Mouse (Mus musculus) frontal cortex, adult 2 months (tissue): ENCODE data around the gene Lrrc61. TPM values are rescaled to one million over a fixed set of nuclear protein-coding genes. Genes with fewer than 3 reads are reported as not detected.
"Not testable (repeated sequence)": the region's sequence is repeated elsewhere in the genome, so short reads cannot be mapped to it uniquely, and the experiment has no call there.

Experiments
- DNase-seq, 2 experiments: peaks; one replicate each; pipeline ENCODE4 v3.0.0; 2022; ENCODE audit warnings: low spot score in 1 of 2; ENCODE audit errors: extremely low spot score in 1 of 2
- polyA plus RNA-seq: library from polyadenylated mRNA; depleted of rRNA; stranded (reverse); fragments of >200 nt; gene quantifications from 2 replicates; pipeline ENCODE4 v1.2.3, GENCODE M21; 2012; rRNA removed

Gene Lrrc61
- polyA plus RNA-seq: 25.4 and 29.2 TPM in 2 replicates

DNA sequence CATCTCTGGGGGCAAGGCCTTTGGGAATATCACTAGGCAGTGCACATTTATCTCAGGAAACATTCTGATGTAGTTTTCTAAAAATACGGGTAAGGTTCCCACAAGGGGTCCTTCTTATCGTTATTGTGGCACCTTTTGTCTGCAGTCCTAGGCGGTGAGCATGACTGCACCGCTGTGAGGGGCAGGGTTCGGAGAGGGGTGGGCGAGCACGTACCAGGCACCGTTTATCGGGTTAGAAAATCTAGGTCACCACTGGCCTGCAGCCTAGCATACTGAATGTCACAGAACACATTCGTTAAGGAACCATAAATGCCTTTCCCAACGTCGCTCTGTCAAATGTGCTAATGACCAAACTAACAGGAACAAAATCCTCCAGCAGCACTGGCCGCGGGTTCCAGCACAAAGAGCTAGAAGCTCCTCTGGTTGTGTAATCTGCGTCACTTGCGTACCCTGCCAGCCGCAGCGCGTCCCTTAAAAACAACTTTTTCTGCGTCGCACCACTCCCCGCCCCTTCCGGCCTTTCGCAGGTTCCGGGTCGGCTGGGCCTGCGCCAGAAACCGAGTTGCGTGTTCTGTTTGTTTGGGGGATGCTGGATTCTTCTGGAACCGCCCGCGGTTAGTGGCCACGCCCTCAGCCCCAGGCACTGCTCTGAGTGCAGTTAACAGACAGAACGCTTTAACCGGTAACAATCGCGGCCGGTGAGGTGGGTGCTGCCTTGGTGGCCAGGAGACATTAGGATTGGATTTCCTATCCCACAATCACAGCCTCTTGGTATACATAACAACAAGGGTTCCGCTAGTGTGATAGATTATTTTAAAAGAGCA is at the start of gene Lrrc61:
Gene Lrrc61, plus strand, starts transcription at position 517 of the 824 bp plus-strand sequence.
- peak; percentile 95 to 98 for DNase-seq

- no peak for DNase-seq
These were observed 46.5 kb upstream of the Lrrc61 start for GRCm38 (mm10) chr6:48508087-48508486.

DNA sequence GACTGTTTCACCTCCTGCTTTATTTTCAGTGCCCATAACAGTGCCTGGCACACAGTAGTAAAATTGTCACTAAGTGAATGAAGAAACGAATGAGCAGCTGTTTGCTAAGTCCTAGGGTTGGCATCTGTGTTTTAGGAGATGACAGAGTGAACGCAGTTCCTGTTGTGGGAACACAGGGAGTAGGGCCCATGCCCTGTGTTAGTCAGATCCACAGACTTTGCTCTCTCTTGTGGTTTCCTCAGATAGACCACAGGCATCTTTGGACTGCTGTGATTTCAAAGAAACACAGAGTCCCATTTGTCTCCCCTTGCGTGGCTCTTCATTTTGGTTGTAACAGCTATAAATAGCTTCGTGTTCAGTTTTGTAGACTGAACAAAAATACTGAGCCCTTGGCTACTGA is 44.2 kb upstream of the Lrrc61 start:
- DNase-seq: no peak

DNA sequence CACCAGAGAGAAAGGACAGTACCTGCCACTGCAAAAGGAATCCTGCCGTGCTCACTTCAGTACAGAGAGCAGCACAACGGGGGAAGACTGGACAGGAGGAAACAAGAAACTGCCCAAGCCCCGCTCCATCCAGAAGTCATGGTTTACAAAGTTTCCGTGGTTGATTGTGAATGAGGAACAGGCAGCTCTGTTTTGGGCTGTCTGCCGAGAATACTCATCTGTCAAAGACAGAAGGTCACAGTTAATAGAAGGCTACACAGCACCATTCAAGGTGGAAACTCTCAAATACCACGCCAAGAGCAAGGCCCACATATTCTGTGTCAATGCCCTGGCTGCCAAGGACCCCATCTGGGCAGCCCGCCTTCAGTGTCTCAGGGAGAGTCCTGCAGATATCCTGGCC is 42.7 kb upstream of the Lrrc61 start:
- DNase-seq: no peak

DNA sequence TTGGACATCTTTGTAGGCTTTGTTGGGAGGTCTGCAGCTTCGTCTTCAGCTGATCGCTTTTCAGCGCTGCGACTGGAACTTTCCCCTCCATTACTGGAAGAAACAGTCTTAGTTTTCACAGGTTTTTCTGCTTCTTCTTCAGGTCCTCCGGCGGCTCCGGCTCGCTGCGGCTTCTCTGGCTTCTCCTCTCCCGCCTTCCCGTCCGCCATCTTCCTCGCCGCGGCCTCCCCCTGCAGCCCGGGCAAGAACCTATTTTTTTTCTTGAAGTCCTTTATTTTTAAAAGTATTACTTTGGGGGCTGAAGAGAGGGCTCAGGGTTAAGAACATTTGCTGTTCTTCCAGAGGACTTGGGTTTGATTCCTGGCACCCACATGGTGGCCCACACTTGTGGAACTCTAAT is 29.7 kb upstream of the Lrrc61 start:
- DNase-seq: not testable (repeated sequence)

- no peak for DNase-seq
These were observed 26.7 kb upstream of the Lrrc61 start for GRCm38 (mm10) chr6:48527901-48528300.

- no peak for DNase-seq
These were observed 25.3 kb upstream of the Lrrc61 start for GRCm38 (mm10) chr6:48529261-48529660.

GRCm38 (mm10) chr6:48529871-48530440 is 24.6 kb upstream of the Lrrc61 start:
- no peak for DNase-seq

DNA sequence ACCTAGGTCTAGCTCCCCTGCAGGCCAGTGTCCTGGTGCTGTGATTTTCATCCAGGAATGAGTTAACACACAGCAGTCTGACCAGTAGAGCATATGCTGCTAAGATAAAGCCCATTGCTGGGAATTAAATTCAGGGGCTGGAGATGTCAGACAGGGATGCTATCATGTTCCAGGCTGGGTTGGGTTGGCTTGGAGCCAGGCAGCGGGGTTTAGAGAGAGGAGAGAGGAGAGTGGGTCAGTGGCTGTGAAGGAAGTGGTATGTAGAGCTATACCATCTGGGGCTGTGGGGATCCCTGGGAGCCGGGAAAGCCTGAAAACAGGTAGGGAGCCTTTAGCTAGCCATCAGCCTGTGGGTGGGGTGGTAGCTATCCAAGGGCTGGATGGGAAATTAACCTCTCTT is 23.7 kb upstream of the Lrrc61 start:
- no peak for DNase-seq

- no peak for DNase-seq
These were observed 21.1 kb upstream of the Lrrc61 start for GRCm38 (mm10) chr6:48533475-48533874.

- DNase-seq: no peak
These were observed 19.7 kb upstream of the Lrrc61 start for GRCm38 (mm10) chr6:48534913-48535312.

- no peak for DNase-seq
These were observed 18.5 kb upstream of the Lrrc61 start for GRCm38 (mm10) chr6:48536091-48536490.

DNA sequence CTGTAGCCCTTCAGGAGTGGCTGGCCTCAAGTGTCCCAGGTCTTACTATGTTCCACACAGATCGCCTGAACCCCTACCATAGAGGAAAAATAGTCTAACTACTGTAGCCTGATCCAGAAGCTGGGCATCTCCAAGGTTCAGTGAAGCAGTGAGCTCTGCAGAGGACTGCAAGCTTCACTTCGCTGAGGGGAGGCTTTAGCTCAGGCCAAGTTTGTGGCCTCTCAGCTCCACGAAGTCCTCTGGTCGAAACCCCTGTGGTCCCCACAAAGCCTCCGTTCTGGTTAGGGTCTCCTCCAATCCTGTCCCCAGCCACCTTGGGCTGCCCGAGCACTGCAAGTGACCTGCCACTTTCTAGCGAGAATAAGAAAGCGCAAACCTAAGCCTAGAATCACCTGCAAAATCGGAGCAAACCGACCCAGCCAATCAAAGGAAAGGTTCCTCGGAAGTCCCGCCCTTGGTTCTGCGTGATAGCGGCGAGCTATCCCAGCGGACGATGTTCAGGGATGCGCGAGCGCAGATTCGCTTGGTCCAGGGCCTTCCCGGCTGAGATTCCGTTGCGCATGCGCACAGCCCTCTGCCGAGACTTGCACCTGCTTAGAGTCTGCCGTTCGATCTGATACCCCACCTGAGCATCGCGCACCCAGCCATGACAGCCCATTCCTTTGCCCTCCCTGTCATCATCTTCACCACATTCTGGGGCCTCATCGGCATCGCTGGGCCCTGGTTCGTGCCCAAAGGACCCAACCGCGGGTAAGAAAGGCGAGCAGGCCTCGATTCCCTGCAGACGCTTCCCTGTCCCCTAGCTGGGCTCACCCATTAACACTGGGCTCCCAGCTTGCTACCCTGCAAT is 17.3 kb upstream of the Lrrc61 start, which contains the start of gene Atp6v0e2:
Gene Atp6v0e2, plus strand, starts transcription at position 511 of the 850 bp plus-strand sequence.
- DNase-seq: peak; percentile 84 to 94

- peak; percentile 73 to 89 for DNase-seq
These were observed 15.5 kb upstream of the Lrrc61 start for GRCm38 (mm10) chr6:48538841-48539737.

GRCm38 (mm10) chr6:48539860-48540259 is 14.7 kb upstream of the Lrrc61 start:
- DNase-seq: no peak

- DNase-seq: no peak
These were observed 13.9 kb upstream of the Lrrc61 start for GRCm38 (mm10) chr6:48540721-48541120.

GRCm38 (mm10) chr6:48541560-48542450 is 12.8 kb upstream of the Lrrc61 start:
- no peak for DNase-seq

GRCm38 (mm10) chr6:48542631-48543030 is 12.0 kb upstream of the Lrrc61 start:
- DNase-seq: no peak

DNA sequence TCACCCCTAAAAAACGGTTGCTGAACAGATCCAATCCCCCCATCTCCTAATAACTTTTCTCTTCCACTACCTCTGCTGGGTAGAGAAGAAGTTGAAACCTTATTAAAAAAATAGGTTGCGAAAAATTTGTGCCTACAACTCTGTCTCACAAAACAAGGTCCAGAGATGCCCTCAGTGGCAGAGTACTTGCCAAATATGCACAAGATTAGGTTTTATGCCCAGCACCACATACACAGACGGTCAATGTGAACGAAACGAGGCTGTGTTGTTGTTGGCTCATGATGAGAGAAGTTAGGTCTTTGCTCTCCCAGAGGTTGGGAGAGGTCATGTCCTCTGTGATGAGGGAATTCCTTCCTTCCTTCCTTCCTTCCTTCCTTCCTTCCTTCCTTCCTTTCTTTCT is 9.3 kb upstream of the Lrrc61 start:
- no peak for DNase-seq
